9 mouse cellular contexts compared by ENCODE assay signal in the genomic region with DNA sequence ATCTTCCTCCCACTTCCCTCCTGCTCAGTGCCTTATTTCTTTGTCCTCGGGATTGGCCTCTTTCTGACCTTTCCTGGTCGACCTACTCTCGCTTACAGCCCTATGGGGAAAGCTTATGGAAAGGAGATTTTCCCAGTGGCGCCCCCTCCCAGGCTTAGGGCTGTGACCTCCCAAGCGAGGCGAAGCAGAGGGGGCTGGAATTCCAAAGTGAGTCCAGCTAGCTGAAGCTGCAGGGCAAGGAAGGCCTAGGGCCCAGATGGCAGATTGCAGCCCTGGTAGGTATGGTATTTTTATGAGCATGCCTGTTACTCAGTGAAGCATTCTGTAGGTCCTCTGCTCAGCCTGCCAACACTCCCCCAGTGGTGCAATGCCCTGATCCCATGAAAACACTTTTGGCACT. TPM values are rescaled to one million over a fixed set of nuclear protein-coding genes. Genes with fewer than 3 reads are reported as not detected.
DNase-seq lines count a peak whose midpoint lies in the region; ATAC-seq and TF ChIP-seq lines count a peak whose summit lies in the region.
"Had no signal": no experiment of that assay in that cellular context is flagged by ENCODE, and none has a peak within 500 bp of the region (broad histone marks: within the 10 kb centered on the region; RNA-seq: fewer than 3 reads in every experiment).

No protein-coding gene starts in this region.

- H3K27ac ChIP-seq in cerebellum, adult 2 months (ENCODE audit: insufficient read depth, low read length) = peak overlapping the region; percentile 72
- no peak overlapping the region for H3K27ac ChIP-seq in forebrain, embryonic 15.5 days (replicated peaks)
- peak overlapping the region; percentile 84 for H3K27ac ChIP-seq in kidney, postnatal 0 days
- no peak overlapping the region for H3K27ac ChIP-seq in neural tube, embryonic 12.5 days

- no peak for ATAC-seq in forebrain, embryonic 15.5 days (replicated peaks)
- ATAC-seq in kidney, postnatal 0 days (replicated peaks; ENCODE audit: low FRiP score, low read depth) = peak; percentile 90
- ATAC-seq in neural tube, embryonic 12.5 days (ENCODE audit: low FRiP score, low read depth) = peak; percentile 48; the same call in 1 of the 2 replicates

- peak overlapping the region; percentile 99 for H3K4me3 ChIP-seq in cerebellum, adult 2 months (replicated peaks; ENCODE audit: insufficient read depth, low read depth, low read length)
- peak overlapping the region; percentile 58 for H3K4me3 ChIP-seq in forebrain, embryonic 15.5 days
- H3K4me3 ChIP-seq in kidney, postnatal 0 days (replicated peaks; ENCODE audit: low read depth, low read length) = no peak overlapping the region
- H3K4me3 ChIP-seq in neural tube, embryonic 12.5 days = no peak overlapping the region

- DNase-seq in cerebellum, adult 2 months = peak in 1 of 2 experiments; percentile 16
- DNase-seq in cerebellum, postnatal 4 days (ENCODE audit: low spot score in 2 of 2) = no peak
- DNase-seq in kidney, postnatal 0 days (ENCODE audit: low spot score) = peak; percentile 59
- no peak for DNase-seq in frontal cortex, postnatal 10 days (ENCODE audit: low spot score in 2 of 2)
- DNase-seq in lung, adult 18-20 months = no peak
- no peak for DNase-seq in adrenal gland, adult (ENCODE audit: inconsistent age in 2 of 2, low spot score in 1 of 2)

- no peaks in the 10 kb centered on the region for H3K9me3 ChIP-seq in forebrain, embryonic 15.5 days
- H3K9me3 ChIP-seq in kidney, postnatal 0 days (replicated peaks; ENCODE audit: low read length) = no peaks in the 10 kb centered on the region
- H3K9me3 ChIP-seq in neural tube, embryonic 12.5 days = no peaks in the 10 kb centered on the region

- H3K36me3 ChIP-seq in forebrain, embryonic 15.5 days = no peaks in the 10 kb centered on the region
- H3K36me3 ChIP-seq in kidney, postnatal 0 days (ENCODE audit: insufficient read depth, low read length) = no peaks in the 10 kb centered on the region
- H3K36me3 ChIP-seq in neural tube, embryonic 12.5 days = no peaks in the 10 kb centered on the region

- peak overlapping the region; percentile 55 for H3K4me2 ChIP-seq in forebrain, embryonic 15.5 days (replicated peaks)
- H3K4me2 ChIP-seq in kidney, postnatal 0 days (ENCODE audit: low read length) = no peak overlapping the region; the same call in 1 of the 2 replicates
- H3K4me2 ChIP-seq in neural tube, embryonic 12.5 days (replicated peaks) = peak overlapping the region; percentile 61

- no peaks in the 10 kb centered on the region for H3K27me3 ChIP-seq in cerebellum, adult 2 months (ENCODE audit: control insufficient read depth, insufficient read depth, low read length)
- no peaks in the 10 kb centered on the region for H3K27me3 ChIP-seq in forebrain, embryonic 15.5 days
- no peaks in the 10 kb centered on the region for H3K27me3 ChIP-seq in kidney, postnatal 0 days (ENCODE audit: insufficient read depth, low read length)
- no peaks in the 10 kb centered on the region for H3K27me3 ChIP-seq in neural tube, embryonic 12.5 days (replicated peaks)

- 26% methylated on average over 6 of the region's 6 CpGs for WGBS in cerebellum, adult 2 months
- 22% methylated on average over 6 of the region's 6 CpGs for WGBS in forebrain, embryonic 15.5 days
- WGBS in kidney, postnatal 0 days = 18% methylated on average over 6 of the region's 6 CpGs
- 19% methylated on average over 6 of the region's 6 CpGs for WGBS in neural tube, embryonic 12.5 days

- no peak for TF ChIP-seq POLR2A in cerebellum, adult 2 months (IDR thresholded peaks at IDR 0.05; ENCODE audit: borderline replicate concordance, insufficient read depth, low read length)

- peaks cover 5% of the 10 kb centered on the region; the same call in 1 of the 2 replicates for H3K4me1 ChIP-seq in cerebellum, adult 2 months (ENCODE audit: control insufficient read depth, insufficient read depth, low read length)
- peaks cover 13% of the 10 kb centered on the region for H3K4me1 ChIP-seq in forebrain, embryonic 15.5 days
- H3K4me1 ChIP-seq in kidney, postnatal 0 days (replicated peaks; ENCODE audit: insufficient read depth, low read length) = no peaks in the 10 kb centered on the region
- H3K4me1 ChIP-seq in neural tube, embryonic 12.5 days = no peaks in the 10 kb centered on the region

- no peak for TF ChIP-seq CTCF in cerebellum, adult 2 months (IDR thresholded peaks at IDR 0.05; ENCODE audit: borderline replicate concordance, insufficient read depth, low read depth, low read length)
- TF ChIP-seq CTCF in kidney, postnatal 0 days (IDR thresholded peaks at IDR 0.05; ENCODE audit: low read depth) = peak; percentile 36

- H3K9ac ChIP-seq in forebrain, embryonic 15.5 days (replicated peaks) = no peak overlapping the region
- H3K9ac ChIP-seq in kidney, postnatal 0 days (ENCODE audit: low read depth, low read length) = no peak overlapping the region
- no peak overlapping the region for H3K9ac ChIP-seq in neural tube, embryonic 12.5 days

RNA-seq across cellular contexts. Expression of a gene that starts 10.4 kb away (rescaled TPM):
- 0.16 and 0.41 TPM in 2 replicates for polyA plus RNA-seq in cerebellum, adult 2 months (2012; rRNA removed)
- 0.23 TPM in 1 of 2 replicates, not detected in the other for polyA plus RNA-seq in forebrain, embryonic 15.5 days (2015; fragmentation: Nextera tagmentation; extraction: Ambion mirVana)
- 23.3 and 23.8 TPM in 2 replicates for polyA plus RNA-seq in kidney, postnatal 0 days (2015; fragmentation: Nextera tagmentation; extraction: Ambion mirVana)
- polyA plus RNA-seq in neural tube, embryonic 12.5 days (2016; fragmentation: Nextera tagmentation; extraction: Ambion mirVana) = 0.08 TPM in 1 of 2 replicates, not detected in the other
- polyA plus RNA-seq: gonadal fat pad, adult 2 months had no signal

RNA-seq across cellular contexts. Expression of a gene that starts 14.4 kb away (rescaled TPM):
- polyA plus RNA-seq in cerebellum, adult 2 months (2012; rRNA removed) = 97.0 and 98.1 TPM in 2 replicates
- 66.5 and 78.2 TPM in 2 replicates for polyA plus RNA-seq in forebrain, embryonic 15.5 days (2015; fragmentation: Nextera tagmentation; extraction: Ambion mirVana)
- 6.6 and 7.2 TPM in 2 replicates for polyA plus RNA-seq in kidney, postnatal 0 days (2015; fragmentation: Nextera tagmentation; extraction: Ambion mirVana)
- 46.2 and 67.5 TPM in 2 replicates for polyA plus RNA-seq in neural tube, embryonic 12.5 days (2016; fragmentation: Nextera tagmentation; extraction: Ambion mirVana)

RNA-seq across cellular contexts. Expression of a gene that starts 40.2 kb away (rescaled TPM):
- polyA plus RNA-seq in cerebellum, adult 2 months (2012; rRNA removed) = 5.4 and 5.9 TPM in 2 replicates
- 2.2 and 2.3 TPM in 2 replicates for polyA plus RNA-seq in forebrain, embryonic 15.5 days (2015; fragmentation: Nextera tagmentation; extraction: Ambion mirVana)
- polyA plus RNA-seq in kidney, postnatal 0 days (2015; fragmentation: Nextera tagmentation; extraction: Ambion mirVana) = 2.8 and 3.1 TPM in 2 replicates
- polyA plus RNA-seq in neural tube, embryonic 12.5 days (2016; fragmentation: Nextera tagmentation; extraction: Ambion mirVana) = 2.4 and 3.1 TPM in 2 replicates

RNA-seq across cellular contexts. Expression of a gene that starts 40.3 kb away (rescaled TPM):
- polyA plus RNA-seq in cerebellum, adult 2 months (2012; rRNA removed) = 92.3 and 96.2 TPM in 2 replicates
- polyA plus RNA-seq in forebrain, embryonic 15.5 days (2015; fragmentation: Nextera tagmentation; extraction: Ambion mirVana) = 108 and 110 TPM in 2 replicates
- 119 TPM in 2 replicates for polyA plus RNA-seq in kidney, postnatal 0 days (2015; fragmentation: Nextera tagmentation; extraction: Ambion mirVana)
- 112 and 114 TPM in 2 replicates for polyA plus RNA-seq in neural tube, embryonic 12.5 days (2016; fragmentation: Nextera tagmentation; extraction: Ambion mirVana)

RNA-seq across cellular contexts. Expression of a gene that starts 49.2 kb away (rescaled TPM):
- 9.7 and 11.0 TPM in 2 replicates for polyA plus RNA-seq in cerebellum, adult 2 months (2012; rRNA removed)
- polyA plus RNA-seq in forebrain, embryonic 15.5 days (2015; fragmentation: Nextera tagmentation; extraction: Ambion mirVana) = 8.3 and 9.3 TPM in 2 replicates
- polyA plus RNA-seq in kidney, postnatal 0 days (2015; fragmentation: Nextera tagmentation; extraction: Ambion mirVana) = 83.0 and 85.6 TPM in 2 replicates
- polyA plus RNA-seq in neural tube, embryonic 12.5 days (2016; fragmentation: Nextera tagmentation; extraction: Ambion mirVana) = 16.9 and 17.6 TPM in 2 replicates

Comparison
In these comparisons a context has a peak if more than half of its experiments do, and no peak if none do; other contexts are left out.
1. H3K27ac ChIP-seq: peak in cerebellum, adult 2 months (single experiment) and kidney, postnatal 0 days (single experiment); none in forebrain, embryonic 15.5 days (single experiment) and neural tube, embryonic 12.5 days (single experiment).
2. H3K4me3 ChIP-seq: peak in cerebellum, adult 2 months (single experiment) and forebrain, embryonic 15.5 days (single experiment); none in kidney, postnatal 0 days (single experiment) and neural tube, embryonic 12.5 days (single experiment).
3. RNA of a gene that starts 10.4 kb away (polyA plus RNA-seq): 23.3 to 23.8 TPM in kidney, postnatal 0 days; 0.23 TPM in forebrain, embryonic 15.5 days, 0.16 to 0.41 TPM in cerebellum, adult 2 months and 0.08 TPM in neural tube, embryonic 12.5 days; every median in the first group is over 10 times any median in the second.